Mouse (Mus musculus) hindbrain, embryonic 11.5 days (tissue): ENCODE measurements around the gene Ppp1r12c. TPM values are rescaled to one million over a fixed set of nuclear protein-coding genes. Genes with fewer than 3 reads are reported as not detected.
A peak's percentile ranks its signal among the peaks of the same experiment; 100 is the strongest.

Source experiments
- ATAC-seq: fragments of 200-750 bp; cut with Nextera tagmentation; 2 replicates; pipeline ENCODE4 v1.8.0; 2017; ENCODE audit warnings: mild to moderate bottlenecking, moderate TSS enrichment, moderate library complexity; ENCODE audit not compliant: low FRiP score
- DNase-seq: peaks from one replicate; pipeline ENCODE4 v3.0.0-alpha.2; 2015; ENCODE audit warnings: low spot score
- H3K27ac ChIP-seq: fragments of 300-500 bp; sonication (generic); 2 replicates; pipeline ENCODE4 v1.5.1; 2014; ENCODE audit warnings: mild to moderate bottlenecking, low read depth, low read length
- H3K27me3 ChIP-seq: fragments of 300-500 bp; sonication (generic); 2 replicates; pipeline ENCODE4 v1.6.1; 2014; ENCODE audit warnings: mild to moderate bottlenecking, low read length, moderate library complexity, mixed read lengths; ENCODE audit not compliant: control insufficient read depth, insufficient read depth
- H3K36me3 ChIP-seq: fragments of 300-500 bp; sonication (generic); 2 replicates; pipeline ENCODE4 v1.6.1; 2014; ENCODE audit warnings: mild to moderate bottlenecking, low read length, moderate library complexity, mixed read lengths; ENCODE audit not compliant: control insufficient read depth, insufficient read depth
- H3K4me1 ChIP-seq: fragments of 300-500 bp; sonication (generic); replicated peaks from 2 replicates; pipeline ENCODE4 v1.6.1; 2014; ENCODE audit warnings: low read length, mixed read lengths; ENCODE audit not compliant: control insufficient read depth, insufficient read depth
- H3K4me2 ChIP-seq: fragments of 300-500 bp; sonication (generic); replicated peaks from 2 replicates; pipeline ENCODE4 v1.6.1; 2014; ENCODE audit warnings: mild to moderate bottlenecking, low read depth, low read length
- H3K4me3 ChIP-seq: fragments of 300-500 bp; sonication (generic); 2 replicates; pipeline ENCODE4 v1.5.1; 2014; ENCODE audit warnings: low read depth, low read length
- H3K9ac ChIP-seq: fragments of 300-500 bp; sonication (generic); 2 replicates; pipeline ENCODE4 v1.6.1; 2014; ENCODE audit warnings: low read depth, low read length
- H3K9me3 ChIP-seq: fragments of 300-500 bp; sonication (generic); 2 replicates; pipeline ENCODE4 v1.6.1; 2016; ENCODE audit warnings: low read length; ENCODE audit not compliant: control insufficient read depth
- WGBS: fragments of 180-500 bp; shearing (Covaris S2); extraction: QIAGEN DNeasy Blood & Tissue Kit; methylation state at CpG from one replicate; pipeline ENCODE4 v1.1.7; 2014; 5-methylcytosine and 5-hydroxymethylcytosine counted together
- polyA plus RNA-seq: library from polyadenylated mRNA; unstranded; fragments of >200 nt; fragmentation: Nextera tagmentation; extraction: Ambion mirVana; gene quantifications from 2 replicates; pipeline ENCODE4 v1.2.1, GENCODE M21; 2014

Ppp1r12c gene
- polyA plus RNA-seq, 1 experiment from 2014 or later = 44.0 TPM

DNA sequence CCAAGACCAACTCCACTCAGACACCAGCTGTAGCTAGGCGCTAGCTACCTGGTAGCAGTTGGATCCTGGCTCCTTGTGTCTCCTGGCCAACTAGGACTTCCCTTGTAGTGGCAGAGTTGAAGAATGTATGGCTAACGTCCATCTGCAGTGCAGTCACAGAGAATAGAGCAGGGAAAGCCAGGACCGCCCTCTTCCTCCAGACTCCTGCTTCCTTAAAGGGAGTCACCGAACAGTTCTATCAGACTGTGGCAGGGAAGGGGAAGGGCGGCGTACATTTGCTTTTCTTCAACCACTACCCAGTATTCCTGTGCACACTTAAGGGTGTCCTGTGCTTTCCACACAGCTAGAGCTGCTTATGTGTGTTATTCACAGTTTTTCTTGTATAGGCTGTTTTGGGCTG, 10.2 kb downstream of the Ppp1r12c start:
- Histone ChIP-seq H3K4me3 (no peak overlapping the region), H3K36me3 (peaks cover 8% of the 10 kb centered on the region), H3K9me3 (no peaks in the 10 kb centered on the region), H3K4me2 (no peak overlapping the region), H3K27me3 (no peaks in the 10 kb centered on the region), H3K27ac (no peak overlapping the region), H3K4me1 (no peaks in the 10 kb centered on the region), H3K9ac (no peak overlapping the region)
- 87% methylated on average over 6 of the region's 6 CpGs for WGBS
- DNase-seq = no peak
- ATAC-seq = no peak

DNA sequence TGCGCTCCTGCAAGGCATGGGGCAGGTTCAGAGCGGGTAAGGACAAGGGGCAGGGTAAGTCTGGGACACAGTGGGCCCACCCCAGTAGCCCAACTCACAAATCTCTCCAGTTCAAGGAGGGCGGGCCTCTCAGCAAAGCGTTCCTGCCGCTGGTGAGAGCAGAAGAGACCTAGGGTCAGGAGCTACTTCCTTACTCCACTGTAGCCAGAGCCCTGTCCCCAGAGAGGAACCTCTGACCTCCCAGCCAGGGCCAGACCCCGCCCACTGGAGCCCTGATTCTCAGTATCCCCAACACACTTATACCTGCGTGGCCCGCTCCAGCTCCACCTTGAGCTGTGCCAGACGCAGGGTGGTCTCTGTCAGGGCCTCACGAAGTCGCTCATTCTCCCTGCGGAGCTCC, 19.2 kb downstream of the Ppp1r12c start:
- no peak for ATAC-seq
- 87% methylated on average over 12 of the region's 12 CpGs for WGBS
- peaks cover 22% of the 10 kb centered on the region for H3K36me3 ChIP-seq

DNA sequence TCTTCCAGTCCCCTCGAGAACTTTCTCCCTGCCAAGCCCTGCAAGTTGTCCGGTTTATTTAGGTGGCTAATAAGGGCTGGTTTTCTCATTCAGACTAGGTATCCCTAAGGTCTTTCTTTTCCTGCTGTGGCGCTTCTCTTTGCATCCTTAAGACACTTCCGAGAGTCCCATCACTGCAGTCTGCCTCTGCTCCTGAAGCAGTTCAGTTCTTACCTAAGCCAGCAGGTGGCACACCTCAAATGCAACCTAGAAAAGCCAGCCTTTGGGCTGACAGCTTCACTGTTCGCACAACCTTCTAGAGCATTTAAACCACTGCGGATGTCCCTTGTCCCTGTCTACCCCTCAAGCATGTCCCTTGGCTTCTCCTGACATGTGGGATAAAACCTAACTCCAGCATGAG, 21.8 kb downstream of the Ppp1r12c start:
- peak; percentile 49 for DNase-seq
- ATAC-seq = no peak
- Histone ChIP-seq H3K9me3 (no peaks in the 10 kb centered on the region), H3K27ac (no peak overlapping the region), H3K4me1 (peaks cover 8% of the 10 kb centered on the region; the same call in 1 of the 2 replicates), H3K9ac (no peak overlapping the region), H3K27me3 (peaks cover 2% of the 10 kb centered on the region; the same call in 1 of the 2 replicates), H3K36me3 (peaks cover 22% of the 10 kb centered on the region), H3K4me3 (no peak overlapping the region), H3K4me2 (no peak overlapping the region)
- 29% methylated on average over 6 of the region's 6 CpGs for WGBS

More for the DNA sequence above, 19.2 kb downstream of the Ppp1r12c start:
- Histone ChIP-seq H3K9me3 (no peaks in the 10 kb centered on the region), H3K9ac (no peak overlapping the region), H3K4me2 (no peak overlapping the region), H3K4me3 (no peak overlapping the region), H3K27me3 (peaks cover 2% of the 10 kb centered on the region; the same call in 1 of the 2 replicates), H3K4me1 (peaks cover 8% of the 10 kb centered on the region; the same call in 1 of the 2 replicates), H3K27ac (no peak overlapping the region)
- no peak for DNase-seq

DNA sequence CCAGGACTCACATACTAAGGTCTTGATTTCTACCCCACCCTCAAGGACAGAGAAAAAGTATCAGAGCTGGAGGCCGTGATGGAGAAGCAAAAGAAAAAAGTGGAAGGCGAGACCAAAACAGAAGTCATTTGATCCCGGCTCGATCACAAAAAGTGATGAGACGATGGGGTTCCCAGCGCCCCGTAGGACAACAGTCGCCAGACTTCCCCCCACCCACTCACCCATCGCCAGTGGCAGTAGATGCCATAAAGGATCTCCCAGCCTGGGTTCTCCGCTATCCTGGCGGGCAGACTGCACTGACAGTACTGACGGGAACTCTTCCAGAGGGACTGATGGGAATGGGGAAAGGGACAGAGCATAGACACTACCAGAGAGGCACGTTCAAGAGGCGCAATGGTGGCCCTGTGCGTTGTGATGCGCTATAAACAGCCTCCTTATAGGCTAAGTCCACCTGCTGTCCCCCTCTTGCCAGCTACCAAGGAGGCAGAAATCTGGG, 22.6 kb downstream of the Ppp1r12c start:
- 2% methylated on average over 16 of the region's 16 CpGs for WGBS
- peaks cover 8% of the 10 kb centered on the region; the same call in 1 of the 2 replicates for H3K4me1 ChIP-seq
- peak overlapping the region; percentile 63; the same call in 1 of the 2 replicates for H3K27ac ChIP-seq
- peaks cover 18% of the 10 kb centered on the region for H3K36me3 ChIP-seq
- H3K4me3 ChIP-seq = peak overlapping the region; percentile 42
- DNase-seq (peak; percentile 34), ATAC-seq (peak; percentile 28; the same call in 1 of the 2 replicates)
- H3K9me3 ChIP-seq = no peaks in the 10 kb centered on the region
- peak overlapping the region; percentile 29; the same call in 1 of the 2 replicates for H3K9ac ChIP-seq
- peaks cover 8% of the 10 kb centered on the region for H3K27me3 ChIP-seq
- peak overlapping the region; percentile 61 for H3K4me2 ChIP-seq

DNA sequence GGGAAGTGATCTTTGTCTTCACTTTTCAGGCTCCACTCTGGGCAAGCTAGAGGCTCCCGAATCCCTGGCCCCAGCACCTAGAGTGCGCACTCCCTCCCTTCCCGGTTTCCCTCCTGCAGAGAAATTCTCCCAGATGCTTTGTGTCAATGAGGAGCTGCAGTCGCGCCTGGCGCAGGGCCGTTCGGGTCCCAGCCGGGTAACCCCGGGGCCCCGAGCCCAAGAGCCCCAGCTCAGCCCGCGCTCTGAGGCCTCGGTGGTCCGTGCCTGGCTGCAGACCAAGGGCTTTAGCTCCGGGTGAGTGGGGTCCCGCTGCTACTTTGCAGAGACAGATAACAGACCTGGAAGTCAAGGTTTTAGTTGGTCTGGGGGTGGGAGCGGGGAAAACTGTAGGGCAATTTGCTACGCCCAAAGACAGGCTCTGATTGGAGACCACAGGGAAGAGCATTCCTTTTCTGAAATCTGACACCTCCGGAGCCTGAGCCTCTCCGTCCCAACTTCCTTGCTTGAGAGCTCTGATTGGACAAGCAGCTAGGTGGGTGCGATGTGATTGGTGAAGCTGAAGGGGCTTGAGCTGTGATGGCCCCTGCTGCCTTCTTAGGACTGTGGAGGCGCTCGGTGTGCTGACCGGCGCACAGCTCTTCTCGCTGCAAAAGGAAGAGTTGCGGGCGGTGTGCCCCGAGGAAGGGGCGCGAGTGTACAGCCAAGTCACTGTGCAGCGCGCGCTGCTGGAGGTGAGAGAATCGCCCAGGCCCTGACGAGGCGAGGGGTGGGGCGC, 23.3 kb downstream of the Ppp1r12c start:
- peaks cover 12% of the 10 kb centered on the region for H3K27me3 ChIP-seq
- no peaks in the 10 kb centered on the region for H3K9me3 ChIP-seq
- H3K36me3 ChIP-seq = peaks cover 13% of the 10 kb centered on the region
- H3K9ac ChIP-seq = peak overlapping the region; percentile 53
- ATAC-seq (peak; percentile 98), DNase-seq (peak; percentile 85)
- H3K4me3 ChIP-seq = peak overlapping the region; percentile 42
- H3K4me2 ChIP-seq = peak overlapping the region; percentile 78
- peaks cover 8% of the 10 kb centered on the region; the same call in 1 of the 2 replicates for H3K4me1 ChIP-seq
- WGBS = under 1% methylated on average over 39 of the region's 39 CpGs
- peak overlapping the region; percentile 79 for H3K27ac ChIP-seq

DNA sequence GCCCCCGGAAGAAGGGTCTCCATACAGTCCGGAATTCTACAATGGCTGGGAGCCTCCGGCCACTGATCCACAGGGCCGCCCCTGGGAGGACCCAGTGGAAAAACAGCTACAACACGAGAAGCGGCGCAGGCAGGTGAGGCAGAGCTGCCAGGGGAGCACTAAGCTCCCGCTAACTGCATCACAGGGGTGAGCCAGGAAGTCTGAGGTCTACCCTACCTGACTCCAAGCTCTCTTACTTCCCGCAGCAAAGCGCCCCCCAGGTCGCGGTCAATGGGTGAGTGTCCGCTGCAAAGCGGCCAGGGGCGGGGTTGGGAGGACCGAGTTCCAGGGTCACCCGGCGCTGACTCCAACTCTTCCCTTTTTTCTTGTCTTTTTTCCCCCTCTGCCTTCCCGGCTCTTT, 27.5 kb downstream of the Ppp1r12c start:
- DNase-seq (no peak), ATAC-seq (no peak)
- WGBS = 9% methylated on average over 19 of the region's 19 CpGs
- no peaks in the 10 kb centered on the region for H3K9me3 ChIP-seq
- H3K4me3 ChIP-seq = no peak overlapping the region
- H3K27me3 ChIP-seq = peaks cover 27% of the 10 kb centered on the region
- H3K4me2 ChIP-seq = no peak overlapping the region
- H3K4me1 ChIP-seq = peaks cover 5% of the 10 kb centered on the region; the same call in 1 of the 2 replicates
- no peak overlapping the region for H3K27ac ChIP-seq
- no peaks in the 10 kb centered on the region for H3K36me3 ChIP-seq
- H3K9ac ChIP-seq = no peak overlapping the region

DNA sequence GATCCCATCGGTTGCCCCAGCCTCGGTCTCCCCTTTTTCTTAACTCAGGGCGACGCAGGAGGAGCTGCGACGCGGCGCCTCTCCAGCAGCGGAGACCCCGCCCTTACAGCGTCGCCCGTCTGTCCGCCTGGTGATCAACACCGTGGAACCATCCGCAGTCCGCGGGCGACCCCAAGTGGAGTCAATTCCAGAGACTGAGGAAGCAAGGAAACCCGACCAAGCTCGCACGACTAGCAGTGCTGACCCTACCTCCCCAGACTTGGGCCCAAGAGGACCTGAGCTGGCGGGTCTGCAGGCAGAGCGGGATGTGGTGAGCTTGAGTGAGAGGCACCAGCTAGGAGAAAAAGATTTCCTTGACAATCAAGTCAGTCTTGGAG, 30.3 kb downstream of the Ppp1r12c start:
- peak overlapping the region; percentile 50 for H3K4me2 ChIP-seq
- H3K9me3 ChIP-seq = no peaks in the 10 kb centered on the region
- H3K4me3 ChIP-seq = peak overlapping the region; percentile 25
- H3K4me1 ChIP-seq = no peaks in the 10 kb centered on the region
- DNase-seq (peak; percentile 83), ATAC-seq (peak; percentile 85)
- H3K27ac ChIP-seq = no peak overlapping the region
- H3K27me3 ChIP-seq = peaks cover 25% of the 10 kb centered on the region
- 0 out of 2 replicates have a peak overlapping the region, but pooled peaks have one; percentile 8 for H3K9ac ChIP-seq
- H3K36me3 ChIP-seq = no peaks in the 10 kb centered on the region
- under 1% methylated on average over 24 of the region's 24 CpGs for WGBS

DNA sequence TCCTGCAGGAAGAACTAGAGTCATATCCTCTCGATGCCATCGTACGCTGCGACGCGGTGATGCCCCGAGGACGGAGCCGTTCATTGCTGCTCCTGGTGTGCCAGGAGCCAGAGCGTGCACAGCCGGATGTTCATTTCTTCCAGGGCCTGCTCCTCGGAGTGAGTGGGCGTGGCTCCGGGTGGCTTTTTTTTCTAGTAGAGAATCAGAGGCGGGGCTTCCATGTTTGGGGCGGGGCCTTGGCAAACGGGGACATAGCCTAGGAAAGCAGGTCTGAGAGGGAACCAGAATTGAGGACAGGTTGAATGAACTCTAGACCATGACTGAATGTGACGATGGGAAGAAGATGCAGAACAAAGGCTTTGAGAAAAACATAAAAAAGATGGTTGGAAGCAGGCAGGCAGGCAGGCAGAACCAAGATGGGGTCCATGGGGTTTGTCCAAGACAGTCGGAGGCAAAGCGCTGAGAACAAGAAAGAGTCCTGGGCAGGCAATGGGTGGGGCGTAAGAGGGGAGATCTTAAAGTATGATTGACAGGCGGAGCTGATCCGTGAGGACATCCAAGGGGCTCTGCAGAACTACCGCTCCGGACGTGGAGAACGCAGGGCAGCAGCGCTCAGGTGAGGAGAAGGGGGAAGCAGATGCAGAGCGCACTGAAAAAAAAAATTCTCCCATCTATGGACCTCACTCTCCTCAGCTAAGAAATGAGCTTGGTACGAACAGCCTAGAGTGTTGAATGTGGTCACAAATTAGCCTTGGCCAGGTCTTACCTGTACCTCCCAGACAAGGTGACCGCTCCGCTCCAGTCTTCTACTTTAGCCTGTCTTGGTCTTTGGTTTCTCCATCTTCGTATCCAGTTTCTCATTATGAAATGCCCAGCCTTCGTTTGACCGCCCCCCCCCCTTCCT, 31.0 kb downstream of the Ppp1r12c start:
- H3K4me1 ChIP-seq = no peaks in the 10 kb centered on the region
- no peaks in the 10 kb centered on the region for H3K36me3 ChIP-seq
- H3K9ac ChIP-seq = peak overlapping the region; percentile 35; the same call in 1 of the 2 replicates
- no peak overlapping the region for H3K27ac ChIP-seq
- H3K4me3 ChIP-seq = peak overlapping the region; percentile 25
- DNase-seq (peak; percentile 80), ATAC-seq (peak; percentile 70)
- H3K9me3 ChIP-seq = no peaks in the 10 kb centered on the region
- H3K27me3 ChIP-seq = peaks cover 25% of the 10 kb centered on the region
- H3K4me2 ChIP-seq = peak overlapping the region; percentile 50
- WGBS = 4% methylated on average over 35 of the region's 35 CpGs
